Mouse (Mus musculus): ENCODE measurements around the gene Tango6. TPM values are rescaled to one million over a fixed set of nuclear protein-coding genes. Genes with fewer than 3 reads are reported as not detected.

Gene Tango6
- polyA plus RNA-seq, 1 experiment from 2014 or later = 10.3 TPM

GRCm38 (mm10) chr8:106718091-106718500, 35.2 kb downstream of the Tango6 start:
- ChIA-PET POLR2A (no interaction called here), CTCF (interaction anchor here (0.7 to 4.5 kb wide), 24 partner anchors 12 to 602 kb away, joined by 3 to 51 read pairs (median 4); partner anchors contain the start of gene Vps4a)
- H3K27me3 ChIP-seq = no peaks in the 10 kb centered on the region
- peak; percentile 99 for ATAC-seq
- DNase-seq (ENCODE audit: low read depth, low spot score) = peak; percentile 89
- in situ Hi-C loops (cut with MboI; ENCODE audit: low pct_unique_long_range_greater_than_20kb) = loop anchor here (5.0 kb wide), 2 partner anchors 169 to 284 kb away; no protein-coding TSS in a partner anchor
- peak; percentile 93 for TF ChIP-seq CTCF (IDR thresholded peaks at IDR 0.05)

- DNase-seq (ENCODE audit: low read depth, low spot score) = no peak
- POLR2A ChIA-PET = no interaction called here
- CTCF ChIA-PET = interaction anchor here (0.7 kb wide), 1 partner anchor 167 kb away, joined by 3 read pairs; no protein-coding TSS in a partner anchor
- in situ Hi-C loops (cut with MboI; ENCODE audit: low pct_unique_long_range_greater_than_20kb) = no loop called here
- no peak for TF ChIP-seq CTCF (IDR thresholded peaks at IDR 0.05)
- H3K27me3 ChIP-seq = no peaks in the 10 kb centered on the region
- ATAC-seq = no peak
These were observed 38.1 kb downstream of the Tango6 start for GRCm38 (mm10) chr8:106720921-106721320.

GRCm38 (mm10) chr8:106722453-106722852, 39.6 kb downstream of the Tango6 start:
- ChIA-PET POLR2A (interaction anchor here (0.7 kb wide), 1 partner anchor 278 kb away, joined by 4 read pairs; no protein-coding TSS in a partner anchor), CTCF (interaction anchor here (1.6 kb wide), 1 partner anchor 166 kb away, joined by 5 read pairs; no protein-coding TSS in a partner anchor)
- no peak for DNase-seq (ENCODE audit: low read depth, low spot score)
- in situ Hi-C loops (cut with MboI; ENCODE audit: low pct_unique_long_range_greater_than_20kb) = no loop called here
- TF ChIP-seq CTCF (IDR thresholded peaks at IDR 0.05) = no peak
- ATAC-seq = no peak
- no peaks in the 10 kb centered on the region for H3K27me3 ChIP-seq

GRCm38 (mm10) chr8:106723921-106724320, 41.1 kb downstream of the Tango6 start:
- DNase-seq (ENCODE audit: low read depth, low spot score) (peak; percentile 25), ATAC-seq (no peak)
- ChIA-PET POLR2A (no interaction called here), CTCF (interaction anchor here (1.6 kb wide), 1 partner anchor 165 kb away, joined by 5 read pairs; no protein-coding TSS in a partner anchor)
- H3K27me3 ChIP-seq = no peaks in the 10 kb centered on the region
- no peak for TF ChIP-seq CTCF (IDR thresholded peaks at IDR 0.05)
- in situ Hi-C loops (cut with MboI; ENCODE audit: low pct_unique_long_range_greater_than_20kb) = no loop called here

- in situ Hi-C loops (cut with MboI; ENCODE audit: low pct_unique_long_range_greater_than_20kb) = no loop called here
- ChIA-PET POLR2A (no interaction called here), CTCF (no interaction called here)
- H3K27me3 ChIP-seq = no peaks in the 10 kb centered on the region
- DNase-seq (ENCODE audit: low read depth, low spot score) (no peak), ATAC-seq (no peak)
- TF ChIP-seq CTCF (IDR thresholded peaks at IDR 0.05) = no peak
These were observed 43.7 kb downstream of the Tango6 start for GRCm38 (mm10) chr8:106726551-106726950.

GRCm38 (mm10) chr8:106727241-106727835, 44.5 kb downstream of the Tango6 start:
- ATAC-seq = no peak
- DNase-seq (ENCODE audit: low read depth, low spot score) = no peak
- TF ChIP-seq CTCF (IDR thresholded peaks at IDR 0.05) = no peak
- ChIA-PET CTCF (no interaction called here), POLR2A (no interaction called here)
- H3K27me3 ChIP-seq = no peaks in the 10 kb centered on the region
- in situ Hi-C loops (cut with MboI; ENCODE audit: low pct_unique_long_range_greater_than_20kb) = no loop called here

GRCm38 (mm10) chr8:106727889-106728288, 45.0 kb downstream of the Tango6 start:
- CTCF ChIA-PET = no interaction called here
- ATAC-seq (no peak), DNase-seq (ENCODE audit: low read depth, low spot score) (no peak)
- no peak for TF ChIP-seq CTCF (IDR thresholded peaks at IDR 0.05)
- POLR2A ChIA-PET = no interaction called here
- no peaks in the 10 kb centered on the region for H3K27me3 ChIP-seq
- in situ Hi-C loops (cut with MboI; ENCODE audit: low pct_unique_long_range_greater_than_20kb) = no loop called here

GRCm38 (mm10) chr8:106732921-106733320, 50.1 kb downstream of the Tango6 start:
- CTCF ChIA-PET = no interaction called here
- no peak for TF ChIP-seq CTCF (IDR thresholded peaks at IDR 0.05)
- POLR2A ChIA-PET = interaction anchor here (0.7 kb wide), 1 partner anchor 35 kb away, joined by 7 read pairs; no protein-coding TSS in a partner anchor
- no peaks in the 10 kb centered on the region for H3K27me3 ChIP-seq
- in situ Hi-C loops (cut with MboI; ENCODE audit: low pct_unique_long_range_greater_than_20kb) = no loop called here
- no peak for ATAC-seq
- DNase-seq (ENCODE audit: low read depth, low spot score) = no peak

- in situ Hi-C loops (cut with MboI; ENCODE audit: low pct_unique_long_range_greater_than_20kb) = no loop called here
- no peaks in the 10 kb centered on the region for H3K27me3 ChIP-seq
- ChIA-PET POLR2A (no interaction called here), CTCF (no interaction called here)
- ATAC-seq (no peak), DNase-seq (ENCODE audit: low read depth, low spot score) (no peak)
- no peak for TF ChIP-seq CTCF (IDR thresholded peaks at IDR 0.05)
These were observed 50.8 kb downstream of the Tango6 start for GRCm38 (mm10) chr8:106733703-106734102.

- DNase-seq (ENCODE audit: low read depth, low spot score) (no peak), ATAC-seq (no peak)
- no peaks in the 10 kb centered on the region for H3K27me3 ChIP-seq
- in situ Hi-C loops (cut with MboI; ENCODE audit: low pct_unique_long_range_greater_than_20kb) = no loop called here
- TF ChIP-seq CTCF (IDR thresholded peaks at IDR 0.05) = no peak
- ChIA-PET CTCF (no interaction called here), POLR2A (no interaction called here)
These were observed 51.4 kb downstream of the Tango6 start for GRCm38 (mm10) chr8:106734222-106734621.

- POLR2A ChIA-PET = no interaction called here
- ATAC-seq = no peak
- TF ChIP-seq CTCF (IDR thresholded peaks at IDR 0.05) = no peak
- in situ Hi-C loops (cut with MboI; ENCODE audit: low pct_unique_long_range_greater_than_20kb) = no loop called here
- no peaks in the 10 kb centered on the region for H3K27me3 ChIP-seq
- no peak for DNase-seq (ENCODE audit: low read depth, low spot score)
- CTCF ChIA-PET = interaction anchor here (1.3 to 2.1 kb wide), 2 partner anchors 12 to 19 kb away, joined by 3 to 7 read pairs; no protein-coding TSS in a partner anchor
These were observed 54.2 kb downstream of the Tango6 start for GRCm38 (mm10) chr8:106736861-106737662.

Measured in Patski (cell line).